Mouse (Mus musculus) brain, embryonic 18.5 days (tissue): ENCODE measurements around the gene Fst.

Experiments used
- DNase-seq: peaks from one replicate; pipeline ENCODE4 v3.0.0-alpha.2; 2012; ENCODE audit warnings: low read depth, low spot score

Gene Fst

GRCm38 (mm10) chr13:114419364-114419763 lies 39.4 kb downstream of the Fst start:
- DNase-seq: no peak

- no peak for DNase-seq
Measured at GRCm38 (mm10) chr13:114412326-114412725, 46.4 kb downstream of the Fst start.

- no peak for DNase-seq
Measured at GRCm38 (mm10) chr13:114406866-114407265, 51.9 kb downstream of the Fst start.

- no peak for DNase-seq
Measured at GRCm38 (mm10) chr13:114406424-114406823, 52.3 kb downstream of the Fst start.

DNA sequence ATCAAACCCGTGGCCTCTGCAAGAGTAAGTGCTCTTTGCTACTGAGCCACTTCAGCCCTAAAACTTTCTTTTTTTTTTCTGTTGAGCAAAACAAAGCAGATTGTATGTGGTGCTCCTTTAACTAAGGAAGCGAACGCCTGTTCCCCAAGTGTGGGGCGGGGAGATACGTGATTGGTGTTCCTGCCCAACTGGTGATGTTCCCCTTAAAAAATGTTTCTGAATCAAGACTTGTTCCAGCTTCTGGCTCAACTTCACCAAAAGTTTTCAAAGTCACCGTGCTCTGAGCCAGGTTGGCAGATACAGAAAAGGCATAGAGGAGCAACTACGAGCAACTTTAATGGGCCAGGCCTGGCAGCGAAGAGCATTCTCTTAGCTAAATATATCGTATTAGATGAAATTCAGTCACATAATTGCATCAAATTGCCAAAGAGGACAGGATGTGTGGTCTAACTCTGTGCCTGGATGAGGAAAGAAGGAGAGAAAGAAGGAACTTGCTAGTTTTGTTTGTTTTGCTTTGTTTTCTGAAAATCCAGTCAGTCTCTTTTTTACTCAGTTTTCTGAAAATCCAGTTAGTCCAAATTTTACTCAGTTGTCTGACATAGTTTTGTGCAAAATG lies 53.5 kb downstream of the Fst start:
- no peak for DNase-seq
